Mouse (Mus musculus) ES-E14 (cell line): ENCODE results near the gene Il2ra. TPM values are rescaled to one million over a fixed set of nuclear protein-coding genes. Genes with fewer than 3 reads are reported as not detected.
A peak's percentile ranks its signal among the peaks of the same experiment; 100 is the strongest.

Experiments used
- DNase-seq: peaks from one replicate; pipeline ENCODE4 v3.0.0-alpha.2; 2013; ENCODE audit warnings: low read depth, low spot score
- H3K27ac ChIP-seq: 2 replicates; pipeline ENCODE4 v1.5.1; 2012; ENCODE audit warnings: low read depth, mild to moderate bottlenecking, low read length, moderate library complexity, mixed read lengths; ENCODE audit not compliant: poor library complexity, insufficient read depth, severe bottlenecking
- H3K36me3 ChIP-seq: 2 replicates; pipeline ENCODE4 v1.6.1; 2012; ENCODE audit warnings: mild to moderate bottlenecking, low read length, moderate library complexity, mixed read lengths; ENCODE audit not compliant: control insufficient read depth, poor library complexity, insufficient read depth, severe bottlenecking
- H3K4me1 ChIP-seq, 2 experiments: fragments of 150-350 bp in 1 of 2; sonication (generic) in 1 of 2; 2 replicates each; pipeline ENCODE4 v1.6.1; 2012; ENCODE audit warnings: low read length in 2 of 2, mild to moderate bottlenecking in 1 of 2, mixed read lengths in 1 of 2; ENCODE audit not compliant: control insufficient read depth in 2 of 2, insufficient read depth in 2 of 2, poor library complexity in 1 of 2
- H3K4me3 ChIP-seq, 2 experiments: fragments of 150-350 bp in 1 of 2; sonication (generic) in 1 of 2; 2 replicates each; pipeline ENCODE4 v1.5.1; 2012; ENCODE audit warnings: low read length in 2 of 2, low read depth in 1 of 2, mild to moderate bottlenecking in 1 of 2, mixed read lengths in 1 of 2; ENCODE audit not compliant: insufficient read depth in 1 of 2, poor library complexity in 1 of 2, severe bottlenecking in 1 of 2
- H3K9ac ChIP-seq: 2 replicates; pipeline ENCODE4 v1.6.1; 2012; ENCODE audit warnings: low read depth, mild to moderate bottlenecking, low read length, mixed read lengths; ENCODE audit not compliant: poor library complexity, insufficient read depth, severe bottlenecking
- H3K9me3 ChIP-seq: fragments of 150-350 bp; sonication (generic); 2 replicates; pipeline ENCODE4 v1.6.1; 2012; ENCODE audit warnings: low read depth, mild to moderate bottlenecking, low read length; ENCODE audit not compliant: control insufficient read depth, insufficient read depth
- CHD2 ChIP-seq: IDR thresholded peaks from 2 replicates; pipeline ENCODE4 v1.6.1; 2014; ENCODE audit warnings: mild to moderate bottlenecking, low read depth, low read length, inconsistent platforms
- HCFC1 ChIP-seq: IDR thresholded peaks from 2 replicates; pipeline ENCODE4 v1.6.1; 2012; ENCODE audit warnings: low read length, inconsistent platforms, borderline replicate concordance; ENCODE audit not compliant: insufficient read depth
- MAFK ChIP-seq: IDR thresholded peaks from 2 replicates; pipeline ENCODE4 v1.6.1; 2014; ENCODE audit warnings: mild to moderate bottlenecking, low read depth, low read length, inconsistent platforms; ENCODE audit not compliant: insufficient read depth
- ZC3H11A ChIP-seq: IDR thresholded peaks from 2 replicates; pipeline ENCODE4 v1.6.1; 2012; ENCODE audit warnings: low read depth, mild to moderate bottlenecking, inconsistent platforms, low read length, borderline replicate concordance
- ZNF384 ChIP-seq: IDR thresholded peaks from 2 replicates; pipeline ENCODE4 v1.6.1; 2012; ENCODE audit warnings: low read depth, low read length, inconsistent platforms
- in situ Hi-C, 2 experiments: fragments of 600-800 bp; cut with MboI; formaldehyde crosslinking; loops; one replicate each; pipeline ENCODE4 v1.15.1; 2025; ENCODE audit warnings: low sequenced_read_pairs in 2 of 2, inconsistent platforms in 1 of 2; ENCODE audit not compliant: unreplicated experiment in 2 of 2
- total RNA-seq: library from RNA; depleted of rRNA; stranded (reverse); fragments of 300-350 nt; gene quantifications from 2 replicates; pipeline ENCODE4 v1.2.3, GENCODE M21; 2012

The Il2ra gene
- total RNA-seq, 1 experiment = not detected

DNA sequence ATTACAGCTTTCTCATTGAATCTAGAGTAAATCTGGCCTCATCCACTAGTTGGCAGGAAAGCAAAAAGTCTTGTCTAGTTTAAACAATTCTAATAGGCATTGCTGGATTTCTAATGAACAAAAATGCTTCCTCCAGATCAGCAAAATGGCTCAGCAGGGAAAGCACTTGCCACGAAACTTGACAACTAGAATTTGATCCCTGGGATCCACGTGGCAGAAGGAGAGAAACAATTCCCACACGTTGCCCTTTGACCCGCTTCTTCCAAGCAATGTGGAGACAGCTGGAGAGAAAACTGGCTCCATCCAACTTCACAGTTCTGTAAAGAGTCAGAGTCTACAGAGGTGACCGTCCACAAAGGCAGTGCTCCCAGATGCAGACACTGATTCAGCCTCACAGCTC lies 56.4 kb downstream of the Il2ra start:
- no peak overlapping the region for H3K27ac ChIP-seq
- no peaks in the 10 kb centered on the region for H3K9me3 ChIP-seq
- no peak overlapping the region for H3K9ac ChIP-seq
- in situ Hi-C loops = no loop called here
- H3K4me3 ChIP-seq = no peak overlapping the region
- no peak for DNase-seq
- no peaks in the 10 kb centered on the region for H3K36me3 ChIP-seq
- H3K4me1 ChIP-seq = no peaks in the 10 kb centered on the region
- no peak for TF ChIP-seq ZC3H11A
- no peak for TF ChIP-seq CHD2
- no peak for TF ChIP-seq HCFC1
- TF ChIP-seq MAFK = no peak
- no peak for TF ChIP-seq ZNF384

- in situ Hi-C loops = no loop called here
- Histone ChIP-seq H3K9me3 (no peaks in the 10 kb centered on the region), H3K9ac (no peak overlapping the region), H3K4me3 (no peak overlapping the region), H3K36me3 (no peaks in the 10 kb centered on the region), H3K27ac (no peak overlapping the region), H3K4me1 (no peaks in the 10 kb centered on the region)
- no peak for DNase-seq
- TF ChIP-seq MAFK = peak; percentile 87
- no peak for TF ChIP-seq HCFC1
Measured at GRCm38 (mm10) chr2:11699905-11700304, 57.3 kb downstream of the Il2ra start.

- no peak for DNase-seq
- Histone ChIP-seq H3K9ac (peak within 1 kb of the TSS; percentile 43; the same call in 1 of the 2 replicates), H3K4me3 (peak within 1 kb of the TSS; percentile 60), H3K27ac (no peak within 1 kb of the TSS), H3K9me3 (no peaks in the 10 kb centered on the region), H3K36me3 (no peaks in the 10 kb centered on the region), H3K4me1 (peaks cover 0 to 6% of the 10 kb centered on the region in 2 experiments; a peak in 2 of 4 replicates)
- in situ Hi-C loops = no loop called here
- no peak for TF ChIP-seq MAFK
- no peak for TF ChIP-seq ZNF384
- TF ChIP-seq CHD2 = no peak
- no peak for TF ChIP-seq HCFC1
- TF ChIP-seq ZC3H11A = no peak
Measured at GRCm38 (mm10) chr2:11705201-11706025, 62.8 kb downstream of the Il2ra start, which contains the start of gene Il15ra. TSS of gene Il15ra (plus strand) at chr2:11705290.

GRCm38 (mm10) chr2:11706030-11706745 lies 63.6 kb downstream of the Il2ra start:
- 0 out of 2 replicates have a peak overlapping the region, but pooled peaks have one; percentile 27 for H3K9ac ChIP-seq
- peak overlapping the region; percentile 60 for H3K4me3 ChIP-seq
- DNase-seq = no peak
- H3K36me3 ChIP-seq = no peaks in the 10 kb centered on the region
- in situ Hi-C loops = no loop called here
- no peaks in the 10 kb centered on the region for H3K9me3 ChIP-seq
- no peak overlapping the region for H3K27ac ChIP-seq
- TF ChIP-seq ZC3H11A = no peak
- no peak for TF ChIP-seq ZNF384
- TF ChIP-seq CHD2 = no peak
- TF ChIP-seq MAFK = no peak
- TF ChIP-seq HCFC1 = no peak
- H3K4me1 ChIP-seq = peaks cover 0 to 6% of the 10 kb centered on the region in 2 experiments; a peak in 2 of 4 replicates
